Mouse (Mus musculus): ENCODE measurements around the gene Zscan4f. TPM values are rescaled to one million over a fixed set of nuclear protein-coding genes. Genes with fewer than 3 reads are reported as not detected.

Gene Zscan4f
- polyA plus RNA-seq (2015; fragmentation: Nextera tagmentation; extraction: Ambion mirVana) = not detected in 2 replicates

DNA sequence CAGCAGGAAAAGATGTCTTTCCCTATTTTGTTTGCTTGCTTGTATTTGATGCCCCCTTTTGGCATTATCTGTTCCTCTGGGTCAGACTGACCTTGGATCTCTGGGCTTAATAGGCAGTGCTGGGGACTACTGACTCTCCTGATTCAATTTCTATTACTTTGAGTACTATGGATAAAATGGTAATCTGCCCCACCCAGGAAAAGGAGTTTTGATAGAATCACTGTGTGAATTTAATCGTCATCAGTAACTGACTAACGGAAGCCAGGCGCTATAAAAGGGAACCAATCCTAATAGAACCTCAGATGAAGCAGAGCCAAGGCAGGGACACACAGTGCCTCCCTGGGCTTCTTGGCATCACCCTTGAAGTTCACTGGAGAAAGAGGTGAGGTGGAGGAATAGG is at the start of gene Zscan4f:
TSS of gene Zscan4f (plus strand) at position 301 of the 400 bp plus-strand sequence.

Other genes starting within 250 kb of the Zscan4f start
- gene Zscan4d, start 231.8 kb upstream of the Zscan4f start, polyA plus RNA-seq (2015; fragmentation: Nextera tagmentation; extraction: Ambion mirVana) = not detected in 2 replicates
- not detected in 2 replicates for gene Zscan4e, start 87.2 kb upstream of the Zscan4f start, polyA plus RNA-seq (2015; fragmentation: Nextera tagmentation; extraction: Ambion mirVana)
- gene Zscan4-ps2, start 116.4 kb downstream of the Zscan4f start, polyA plus RNA-seq (2015; fragmentation: Nextera tagmentation; extraction: Ambion mirVana) = not detected in 2 replicates
- gene Zscan4-ps3, start 211.4 kb downstream of the Zscan4f start, polyA plus RNA-seq (2015; fragmentation: Nextera tagmentation; extraction: Ambion mirVana) = not detected in 2 replicates

Measured in spleen, postnatal 0 days (tissue).